Mouse (Mus musculus) kidney, postnatal 14 days (tissue): ENCODE data around the gene Bik.
"Not testable (repeated sequence)": the region's sequence is repeated elsewhere in the genome, so short reads cannot be mapped to it uniquely, and the experiment has no call there.

ENCODE experiments used
- DNase-seq: peaks from one replicate; pipeline ENCODE4 v3.0.0; 2022; ENCODE audit warnings: mixed read lengths

Gene Bik

DNA sequence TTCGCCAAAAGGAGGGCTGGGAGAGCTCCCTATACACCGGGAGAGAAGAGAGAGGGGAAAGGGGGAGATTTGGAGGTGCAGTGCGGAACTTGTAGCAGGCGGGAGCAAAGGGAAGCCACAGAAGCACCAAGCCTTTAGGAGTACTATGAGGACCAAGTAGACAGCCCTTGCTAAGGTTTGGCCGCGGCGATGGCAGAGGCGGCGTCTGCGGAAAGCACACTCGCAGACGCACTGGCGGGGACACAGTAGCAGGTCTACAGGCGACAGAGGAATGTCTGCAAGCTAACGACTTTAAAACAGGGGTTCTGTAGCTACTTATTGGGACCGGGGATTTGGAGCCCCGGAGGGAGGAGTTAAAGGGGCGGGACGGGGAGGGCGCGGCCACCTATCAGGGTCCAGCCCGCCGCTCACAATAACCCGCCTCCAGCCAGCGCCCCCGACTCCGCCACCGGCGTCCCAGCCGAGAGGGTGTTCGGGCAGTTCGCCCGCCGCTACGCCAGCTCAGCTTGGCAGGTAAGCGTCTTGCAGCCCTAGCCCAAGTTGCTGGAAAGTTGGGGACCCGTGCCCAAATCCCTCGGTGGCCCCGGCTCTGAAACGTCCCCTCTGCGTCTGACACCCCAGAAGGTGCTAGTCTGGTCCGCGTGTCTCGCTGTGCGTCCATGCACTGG is at the start of gene Bik:
Gene Bik (plus strand): TSS at position 439 of the 668 bp plus-strand sequence.
- peak; percentile 80 for DNase-seq

DNA sequence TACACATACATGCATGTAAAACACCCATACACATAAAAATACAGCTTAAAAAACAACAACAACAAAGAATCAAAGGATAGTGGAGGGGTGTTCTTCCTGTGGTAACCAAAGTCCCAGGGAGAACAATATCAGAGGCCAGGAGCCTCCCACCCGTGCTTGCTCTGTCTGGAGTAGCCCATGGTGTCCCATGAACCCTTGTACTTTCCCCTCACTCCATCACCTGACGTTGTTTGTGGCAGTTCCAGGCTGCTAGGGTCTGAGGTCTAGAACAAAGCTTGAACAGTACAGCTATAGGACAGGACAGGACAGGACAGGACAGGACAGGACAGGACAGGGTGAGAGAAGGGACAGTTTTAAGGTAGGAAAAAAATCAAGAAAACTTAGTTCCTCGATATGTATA is 48.6 kb upstream of the Bik start:
- no peak for DNase-seq

DNA sequence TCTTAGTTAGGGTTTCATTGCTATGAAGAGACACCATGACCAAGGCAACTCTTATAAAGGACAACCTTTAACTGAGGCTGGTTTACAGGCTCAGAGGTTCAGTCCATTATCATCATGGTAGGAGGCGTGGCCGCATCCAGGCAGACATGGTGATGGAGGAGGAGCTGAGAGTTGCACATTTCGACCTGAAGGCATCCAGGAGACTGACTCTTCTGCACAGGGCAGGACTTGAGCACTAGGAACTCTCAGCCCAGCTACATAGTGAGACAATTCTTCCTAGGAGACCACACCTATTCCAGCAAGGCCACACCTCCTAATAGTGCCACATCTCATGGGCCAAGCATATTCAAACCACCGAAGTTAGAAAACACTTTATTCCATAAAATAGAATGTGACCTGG is 46.8 kb upstream of the Bik start:
- no peak for DNase-seq

DNA sequence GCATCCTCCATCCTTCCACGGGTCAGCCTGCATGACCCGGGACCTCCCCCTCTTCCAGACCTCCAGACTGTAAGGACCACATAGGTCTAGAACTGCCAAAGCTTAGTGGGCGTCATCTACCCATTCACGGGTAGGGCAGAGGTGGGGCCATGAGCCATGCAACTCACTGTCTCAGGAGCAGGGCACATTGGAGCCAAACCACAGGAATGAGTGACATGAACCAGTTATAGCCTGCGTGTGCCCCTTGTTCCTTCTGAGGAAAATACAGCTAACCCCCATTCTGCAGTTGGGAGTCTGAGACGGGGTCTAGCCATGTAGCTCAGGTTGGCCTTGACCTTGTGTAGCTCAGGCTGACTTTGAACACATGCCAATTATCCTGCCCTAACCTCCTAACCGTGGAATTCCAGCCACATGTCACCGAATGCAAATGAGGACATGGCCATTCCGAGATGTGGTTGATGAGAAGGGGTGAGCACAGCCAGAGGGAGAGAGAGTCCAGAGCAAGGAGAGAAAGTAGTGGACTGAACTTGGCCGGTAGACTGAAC is 45.4 kb upstream of the Bik start:
- DNase-seq: no peak

DNA sequence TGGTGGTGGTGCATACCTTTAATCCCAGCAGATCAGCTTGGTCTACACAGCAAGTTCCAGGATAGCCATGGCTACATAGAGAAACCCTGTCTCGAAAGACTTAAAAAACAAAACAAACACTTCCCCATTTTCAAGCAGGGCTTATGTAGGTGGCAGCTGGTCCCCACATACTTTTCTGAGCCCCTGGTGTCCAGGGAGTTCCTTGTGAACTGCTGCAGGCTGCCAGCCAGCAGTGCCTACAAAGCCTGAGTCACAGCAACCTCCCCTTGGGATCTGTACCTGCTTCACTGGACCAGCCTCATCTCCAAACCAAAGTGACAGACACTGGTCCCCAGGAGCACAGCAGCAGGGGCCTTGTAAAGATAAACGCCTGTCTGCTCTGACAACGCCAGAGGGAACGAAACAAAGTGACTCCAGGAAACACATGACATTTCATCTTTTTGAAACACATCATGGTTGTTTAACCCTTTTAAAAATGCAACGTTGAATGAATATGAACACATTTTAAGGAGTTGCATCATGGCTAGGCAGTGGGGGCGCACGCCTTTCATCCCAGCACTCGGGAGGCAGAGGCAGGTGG is 43.9 kb upstream of the Bik start:
- no peak for DNase-seq

DNA sequence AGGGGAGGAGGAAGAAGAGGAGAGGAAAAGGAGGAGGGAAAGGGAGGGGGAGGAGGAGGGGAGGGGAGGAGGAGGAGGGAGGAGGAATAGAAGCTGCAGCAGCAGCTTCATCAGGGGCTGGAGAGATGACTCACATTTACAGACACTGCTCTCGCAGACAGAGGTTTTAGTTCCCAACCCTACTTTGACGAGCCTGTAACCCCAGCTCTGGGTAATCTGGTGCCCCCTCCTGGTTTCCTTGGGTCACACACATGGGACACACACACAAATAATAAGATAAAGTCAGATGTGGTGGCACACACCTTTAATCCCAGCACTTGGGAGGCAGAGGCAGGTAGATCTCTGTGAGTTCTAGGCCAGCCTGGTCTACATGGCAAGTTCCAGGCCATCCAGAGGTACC is 43.2 kb upstream of the Bik start:
- DNase-seq: peak; percentile 25

DNA sequence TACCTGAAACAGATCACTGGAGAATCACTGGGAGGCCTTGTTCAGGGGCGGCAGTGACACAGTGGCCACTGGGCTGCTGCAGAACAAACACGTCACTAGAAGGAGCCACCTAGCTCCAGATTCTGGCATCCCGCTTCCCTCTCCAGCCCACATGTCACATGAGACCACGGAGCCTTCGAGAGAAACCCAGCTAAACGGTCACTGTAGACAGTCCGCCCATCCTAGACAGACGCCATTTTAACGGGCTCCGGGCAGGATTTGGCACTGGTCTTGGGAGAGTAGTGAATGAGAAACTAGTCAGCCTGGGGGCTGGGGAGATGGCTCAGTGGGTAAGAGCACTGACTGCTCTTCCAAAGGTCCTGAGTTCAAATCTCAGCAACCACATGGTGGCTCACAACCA is 42.4 kb upstream of the Bik start:
- DNase-seq: no peak

DNA sequence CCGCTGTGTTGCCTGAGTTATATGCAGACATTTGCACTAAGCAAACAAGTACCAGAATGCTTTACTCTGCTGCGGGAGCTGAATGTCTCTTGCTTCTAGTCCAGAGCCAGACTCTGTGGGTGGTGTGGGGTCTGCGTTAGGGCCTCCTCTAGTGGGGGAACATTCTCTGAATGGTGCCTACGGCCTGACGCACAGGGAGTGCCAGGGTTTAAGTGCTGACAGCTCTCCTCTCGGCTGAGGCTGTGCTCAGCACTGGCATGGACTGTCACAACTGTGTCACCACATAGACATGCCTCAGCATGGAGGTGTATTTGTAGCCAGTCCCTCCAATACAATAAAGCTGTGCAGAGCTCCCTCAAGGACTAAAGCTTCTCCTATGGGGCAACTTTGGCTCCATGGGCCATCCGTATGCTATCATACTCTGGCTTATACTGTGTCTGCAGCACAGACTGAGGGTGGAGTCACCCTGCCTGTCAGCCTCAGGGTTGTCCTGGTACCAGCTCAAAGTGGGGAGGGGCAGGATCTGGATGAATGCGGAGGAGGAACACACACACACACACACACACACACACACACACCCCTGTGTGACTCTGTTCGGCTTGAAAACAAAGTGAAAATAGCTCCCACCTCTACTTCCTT is 39.1 kb upstream of the Bik start:
- DNase-seq: no peak

DNA sequence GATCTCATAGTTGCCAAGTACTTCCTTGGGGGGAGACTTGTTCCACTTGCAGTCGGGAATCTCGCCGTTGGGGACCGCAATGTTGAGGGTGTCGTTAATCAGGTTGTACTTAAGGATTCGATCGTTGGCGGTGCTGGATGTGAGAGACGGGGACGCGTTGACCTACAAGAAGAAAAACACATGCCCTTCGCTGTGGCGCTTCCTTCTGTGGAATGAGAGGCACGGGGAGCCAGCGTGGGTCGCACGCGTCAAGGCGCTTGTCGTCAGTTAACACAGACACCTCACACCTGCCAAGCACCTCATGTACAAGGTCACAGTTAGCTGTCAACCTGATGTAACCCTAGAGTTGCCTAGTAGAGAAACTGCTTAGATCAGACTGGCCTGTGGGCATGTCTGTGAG is 37.2 kb upstream of the Bik start:
- no peak for DNase-seq

DNA sequence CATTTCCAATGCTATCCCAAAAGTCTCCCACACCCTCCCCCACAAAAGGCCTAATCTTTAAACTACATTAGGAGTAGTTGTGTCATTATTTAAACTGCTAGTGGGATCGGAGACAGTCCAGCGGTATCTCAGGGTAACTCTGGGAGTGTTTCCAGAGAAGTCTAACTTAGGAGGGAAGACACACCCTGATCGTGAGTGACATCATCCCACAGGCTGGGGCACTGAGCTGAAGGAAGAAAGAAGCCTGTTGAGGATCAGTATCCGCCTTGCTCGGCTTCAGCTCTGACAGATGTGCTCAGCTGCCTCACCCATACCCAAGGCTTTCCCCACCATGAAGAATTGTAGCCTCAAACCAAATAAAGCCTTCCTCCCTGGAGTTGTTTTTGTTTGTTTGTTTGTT is 34.8 kb upstream of the Bik start:
- no peak for DNase-seq

DNA sequence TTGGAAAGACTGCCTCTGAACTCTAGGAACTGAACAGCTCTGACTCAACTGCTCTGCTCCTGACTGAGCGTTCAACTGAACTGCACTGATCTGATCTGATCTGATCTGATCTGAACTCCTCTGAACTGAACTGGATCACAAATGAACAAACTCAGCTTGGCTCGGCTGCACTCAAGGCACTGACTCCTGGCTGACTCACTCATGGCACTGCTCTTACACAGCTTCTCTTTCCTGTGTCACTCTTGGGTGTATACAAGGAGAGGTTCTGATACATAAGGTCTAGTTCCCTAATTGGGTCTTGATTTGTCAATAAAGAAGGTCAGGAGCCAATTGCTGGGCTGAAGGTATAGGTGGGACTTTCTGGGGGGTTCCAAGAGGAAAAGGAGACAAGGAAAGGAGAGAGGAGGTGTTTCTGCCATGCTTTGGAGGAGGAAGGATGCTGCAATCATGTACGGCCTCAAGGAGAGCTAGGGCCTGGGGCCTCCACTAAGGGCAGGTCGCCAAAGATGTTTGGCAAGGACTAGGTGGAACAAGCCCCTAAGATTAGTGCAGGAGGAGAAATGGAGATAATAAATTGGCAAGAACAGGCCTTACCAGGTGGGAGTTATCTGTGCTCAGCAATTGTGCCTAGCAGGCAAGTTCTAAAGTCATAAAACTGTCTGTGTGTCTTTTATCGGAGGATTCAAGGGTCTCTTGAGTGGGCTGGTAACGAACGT is 32.6 kb upstream of the Bik start:
- no peak for DNase-seq

DNA sequence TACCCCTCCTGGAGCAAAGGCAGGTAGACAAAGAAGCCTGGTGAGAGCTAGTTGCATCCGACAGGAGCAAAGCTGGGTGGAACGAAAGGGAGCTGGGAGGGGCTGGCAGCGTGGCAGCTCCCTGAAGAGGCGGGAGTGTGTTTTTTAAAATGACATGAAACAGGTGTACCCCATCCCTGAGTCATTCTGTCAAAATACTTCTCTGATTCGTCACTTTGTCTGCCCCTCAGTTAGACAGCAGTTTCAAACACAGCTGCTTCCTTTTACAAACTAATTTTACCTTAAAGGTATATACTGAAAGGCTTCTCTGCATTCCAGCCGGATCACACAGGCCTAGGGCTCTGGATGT is 32.1 kb upstream of the Bik start:
- no peak for DNase-seq

DNA sequence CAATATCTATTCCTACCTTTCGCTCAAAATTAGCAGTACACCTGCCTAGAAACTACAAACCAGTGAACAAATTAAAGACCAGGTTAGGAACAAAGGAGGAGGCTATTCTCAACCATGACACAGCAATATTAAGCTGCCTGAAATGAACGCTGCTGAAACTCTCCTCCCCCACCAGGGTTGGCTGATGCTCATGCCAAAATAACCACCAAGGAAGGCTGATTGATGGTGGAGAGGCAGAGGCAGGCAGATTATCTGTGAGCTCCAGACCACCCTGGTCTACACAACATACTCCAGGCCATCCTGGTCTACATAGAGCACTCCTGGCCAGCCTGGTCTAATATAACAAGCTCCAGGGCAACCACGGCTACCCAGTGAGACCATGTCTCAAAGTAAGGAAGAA is 31.5 kb upstream of the Bik start:
- no peak for DNase-seq

DNA sequence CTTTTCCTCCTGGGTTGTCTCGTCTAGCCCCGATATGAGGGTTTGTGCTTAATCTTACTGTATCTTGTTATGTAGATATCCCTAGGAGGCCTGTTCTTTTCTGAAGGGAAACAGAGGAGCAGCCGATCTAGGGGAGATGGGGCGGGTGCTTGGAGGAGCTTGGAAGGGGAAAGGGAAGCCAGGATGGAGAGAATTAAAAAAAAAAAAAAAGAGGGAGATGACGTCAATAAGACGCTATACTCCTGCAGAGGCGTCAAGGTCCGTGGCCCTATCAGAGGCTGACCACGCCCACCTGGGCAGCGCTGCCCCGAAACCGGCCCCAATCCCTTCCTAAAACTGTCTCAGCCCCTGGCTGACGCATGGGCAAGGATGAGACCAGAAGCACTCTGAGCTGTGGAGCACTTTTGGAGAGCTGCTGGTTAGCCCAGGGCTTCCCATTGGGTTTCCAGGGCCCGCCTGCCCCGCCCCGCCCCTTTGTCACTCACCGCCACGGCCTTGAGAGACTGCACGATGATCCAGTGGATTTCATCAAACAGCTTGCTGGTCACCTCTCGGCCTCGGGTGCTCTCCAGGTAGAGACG is 30.8 kb upstream of the Bik start:
- DNase-seq: no peak

DNA sequence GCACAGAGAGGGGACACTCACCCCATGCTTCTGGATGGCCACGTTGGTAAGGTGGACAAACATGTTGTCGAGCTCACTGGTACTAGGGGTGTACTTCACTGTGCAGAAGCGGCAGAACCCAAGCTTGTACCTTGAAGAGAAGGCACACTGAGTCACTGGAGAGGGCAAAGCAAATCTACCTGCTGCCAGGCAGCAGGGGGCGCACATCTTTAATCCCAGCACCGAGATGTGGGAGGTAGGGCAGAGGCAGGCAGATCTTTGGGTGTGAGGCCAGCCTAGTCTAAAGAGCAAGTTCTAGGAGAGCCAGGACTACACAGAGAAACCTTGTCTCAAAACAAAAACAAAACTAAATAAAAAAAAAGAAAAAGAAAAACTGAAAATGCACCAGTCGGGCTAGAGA is 29.4 kb upstream of the Bik start:
- no peak for DNase-seq

DNA sequence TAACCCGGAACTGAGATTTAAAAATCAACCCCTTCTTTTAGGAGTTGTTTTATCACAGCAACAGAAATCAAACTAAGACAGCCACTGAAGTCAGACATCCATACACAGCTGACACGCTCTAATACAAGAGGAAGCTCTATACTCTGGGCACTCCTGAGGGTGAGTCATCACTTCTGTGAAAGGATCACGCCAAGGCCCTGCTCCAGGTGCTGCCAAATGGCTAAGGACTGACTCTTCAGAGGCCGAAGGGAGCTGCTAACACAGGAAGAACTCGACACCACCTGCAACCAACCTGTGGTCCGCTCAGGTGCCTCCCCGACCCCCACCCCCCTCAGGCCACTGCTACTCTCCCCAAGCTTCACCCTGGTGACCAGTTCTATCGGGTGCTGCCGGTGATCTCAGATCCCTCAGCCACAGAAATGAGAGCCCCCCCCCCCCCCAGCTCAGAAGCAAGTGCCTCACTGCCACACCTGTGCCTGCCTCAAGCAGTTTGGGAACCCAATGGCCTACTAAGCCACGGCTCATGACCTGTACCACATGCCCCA is 27.4 kb upstream of the Bik start:
- no peak for DNase-seq

DNA sequence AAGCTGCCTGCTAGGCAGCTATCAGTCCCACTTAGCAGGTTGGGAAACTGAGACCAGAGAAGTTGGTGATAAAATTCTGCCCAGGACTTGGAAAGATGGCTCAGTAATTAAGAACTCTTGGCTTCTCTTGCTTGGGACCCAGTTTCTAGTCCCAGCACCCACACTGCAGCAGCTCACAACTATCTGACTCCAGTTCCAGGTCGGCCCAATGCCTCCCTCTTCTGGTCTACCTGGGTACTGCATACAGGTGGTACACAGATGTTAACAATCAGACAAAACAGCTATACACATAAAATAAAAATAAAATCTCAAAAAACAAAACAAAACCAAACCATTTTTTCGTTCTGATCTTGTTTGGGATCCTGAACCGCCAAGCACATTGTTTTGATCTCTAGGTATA is 26.3 kb upstream of the Bik start:
- DNase-seq: peak; percentile 36

DNA sequence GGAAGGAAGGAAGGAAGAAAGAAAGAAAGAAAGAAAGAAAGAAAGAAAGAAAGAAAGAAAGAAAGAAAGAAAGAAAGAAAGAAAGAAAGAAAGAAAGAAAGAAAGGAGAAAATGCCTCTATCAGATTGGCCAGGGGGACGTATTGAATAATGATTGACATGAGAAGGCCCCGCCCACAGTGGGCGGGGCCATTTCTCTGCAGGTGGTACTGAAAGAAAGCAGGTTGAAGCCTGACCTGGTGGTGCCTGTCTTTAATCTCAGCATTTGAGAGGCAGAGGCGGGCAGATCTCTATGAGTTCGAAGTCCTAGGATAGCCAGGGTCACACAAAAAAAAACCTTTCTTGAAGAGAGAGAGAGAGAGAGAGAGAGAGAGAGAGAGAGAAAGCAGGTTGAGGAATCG is 25.2 kb upstream of the Bik start:
- DNase-seq: not testable (repeated sequence)

DNA sequence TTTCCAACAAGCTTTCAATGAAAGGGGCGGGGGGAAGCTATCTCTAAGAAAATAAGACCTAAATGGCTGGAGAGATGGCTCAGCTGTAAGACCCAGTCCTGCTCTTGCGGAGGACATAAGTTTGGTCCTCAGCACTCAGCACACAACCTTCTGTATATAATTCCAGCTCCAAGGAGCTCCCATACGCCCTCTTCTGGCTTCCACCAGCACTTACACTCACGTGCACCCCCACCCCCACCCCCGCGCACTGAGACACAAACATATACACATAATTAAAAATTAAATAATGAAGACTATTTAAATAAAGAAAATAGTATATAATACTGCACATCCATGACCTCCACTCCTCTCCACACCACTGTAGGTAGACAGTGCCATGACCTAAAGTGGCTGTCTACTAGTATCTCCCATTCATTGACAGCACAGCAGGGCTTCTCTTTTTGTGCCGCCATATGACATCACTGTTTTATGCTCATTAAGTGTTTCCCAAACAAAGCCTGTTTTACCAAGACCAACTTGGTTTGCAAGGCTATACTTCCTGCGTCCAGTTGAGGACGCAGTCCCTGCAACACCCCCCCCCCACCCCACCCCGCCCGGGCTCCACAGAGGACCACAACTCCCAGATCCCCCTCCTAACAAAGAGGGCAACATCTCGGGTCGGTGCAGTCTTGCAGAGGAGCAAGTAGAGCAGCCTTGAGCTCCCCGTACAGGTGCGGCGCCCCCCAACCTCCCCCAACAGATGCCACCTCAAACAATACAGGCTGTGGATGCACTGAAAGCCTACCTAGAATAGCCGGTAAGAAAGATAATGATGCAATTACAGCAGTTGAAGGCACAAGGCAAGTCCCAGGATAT is 16.5 kb upstream of the Bik start:
- no peak for DNase-seq

DNA sequence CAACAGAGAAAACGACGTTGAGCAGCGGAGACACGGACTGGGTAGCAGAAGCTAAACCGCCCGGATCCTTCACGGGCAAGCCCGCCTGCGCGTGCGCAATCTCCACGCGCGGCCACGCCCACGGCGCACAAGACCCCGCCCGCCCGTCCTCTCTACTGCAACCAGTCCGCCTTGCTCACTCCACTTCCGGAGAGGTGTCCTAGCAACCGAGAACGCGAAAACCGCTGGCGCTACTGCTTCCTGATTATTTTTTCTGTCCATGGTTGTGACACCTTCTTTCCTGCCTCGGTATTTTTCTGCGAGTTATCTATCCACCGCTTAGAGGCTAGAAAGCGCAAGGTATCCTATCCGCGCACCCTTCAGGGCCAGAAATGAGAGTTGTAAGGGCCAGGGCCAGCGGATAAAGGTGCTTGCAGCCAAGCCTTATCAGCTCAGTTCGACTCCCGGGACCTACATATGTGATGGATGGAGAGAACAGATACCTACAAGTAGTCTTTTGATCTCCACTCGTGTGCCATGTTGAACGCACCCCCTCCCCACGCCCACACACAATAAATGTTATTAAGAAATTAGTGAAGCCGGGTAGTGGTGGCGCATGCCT is 15.8 kb upstream of the Bik start, which contains the start of gene Ttll1:
Gene Ttll1 (minus strand): TSS at position 89 of the 601 bp plus-strand sequence.
- DNase-seq: peak; percentile 98

DNA sequence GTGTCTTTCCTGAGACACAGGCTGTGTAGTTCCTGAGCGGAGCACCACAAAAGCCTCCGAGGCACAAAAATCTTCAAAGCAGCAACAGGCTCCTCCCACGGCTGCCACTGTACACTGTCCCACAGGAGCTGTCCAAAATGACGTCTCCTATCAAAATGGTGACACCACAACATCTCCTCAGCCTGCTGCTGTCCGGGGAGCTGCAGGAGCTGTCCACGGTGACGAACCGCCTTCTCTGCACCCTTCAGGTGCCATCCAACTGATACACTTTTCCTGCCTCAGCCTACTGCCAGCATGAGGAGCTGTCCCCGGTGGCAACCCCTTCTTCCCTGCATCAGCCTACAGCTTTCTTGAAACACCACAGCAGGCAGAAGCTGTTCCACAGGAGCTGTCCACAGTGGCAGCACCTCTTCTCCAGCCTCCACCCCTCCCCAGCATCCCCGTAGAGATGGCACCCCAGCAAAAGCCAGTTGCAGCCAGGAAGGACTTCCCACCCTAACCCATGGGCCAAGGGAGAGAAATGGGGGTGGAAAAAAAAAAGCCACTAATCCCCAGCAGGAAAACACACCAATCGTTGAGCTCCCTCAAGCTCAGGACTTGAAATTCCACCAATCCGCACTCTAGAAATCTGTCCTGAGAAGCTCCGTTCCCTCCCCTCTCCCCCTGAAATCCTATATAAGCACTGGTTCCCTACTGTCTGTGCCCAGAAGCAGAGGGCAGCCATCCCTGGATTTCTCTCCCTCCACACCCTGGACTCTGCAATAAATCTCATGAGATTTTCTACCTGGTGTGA is 14.0 kb upstream of the Bik start:
- DNase-seq: no peak
